Mouse (Mus musculus) embryonic facial prominence, embryonic 11.5 days (tissue): ENCODE measurements around the gene 4930402H24Rik. TPM values are rescaled to one million over a fixed set of nuclear protein-coding genes. Genes with fewer than 3 reads are reported as not detected.

Experiments used
- ATAC-seq: fragments of 200-750 bp; cut with Nextera tagmentation; replicated peaks from 2 replicates; pipeline ENCODE4 v1.8.0; 2017; ENCODE audit warnings: low read depth; ENCODE audit not compliant: insufficient number of reproducible peaks, low FRiP score, low TSS enrichment
- DNase-seq: peaks from one replicate; pipeline ENCODE4 v3.0.0-alpha.2; 2015; ENCODE audit warnings: low spot score
- H3K27ac ChIP-seq: fragments of 300-500 bp; sonication (generic); replicated peaks from 2 replicates; pipeline ENCODE4 v1.5.1; 2014; ENCODE audit warnings: mild to moderate bottlenecking, low read depth, low read length, control low read depth
- H3K27me3 ChIP-seq: fragments of 300-500 bp; sonication (generic); 2 replicates; pipeline ENCODE4 v1.6.1; 2014; ENCODE audit warnings: mild to moderate bottlenecking, low read length, moderate library complexity, mixed read lengths; ENCODE audit not compliant: control insufficient read depth, insufficient read depth
- H3K36me3 ChIP-seq: fragments of 300-500 bp; sonication (generic); replicated peaks from 2 replicates; pipeline ENCODE4 v1.6.1; 2014; ENCODE audit warnings: low read depth, mild to moderate bottlenecking, low read length, moderate library complexity, mixed read lengths; ENCODE audit not compliant: control insufficient read depth, insufficient read depth
- H3K4me1 ChIP-seq: fragments of 300-500 bp; sonication (generic); 2 replicates; pipeline ENCODE4 v1.6.1; 2014; ENCODE audit warnings: low read length, mixed read lengths; ENCODE audit not compliant: control insufficient read depth, insufficient read depth
- H3K4me2 ChIP-seq: fragments of 300-500 bp; sonication (generic); 2 replicates; pipeline ENCODE4 v1.6.1; 2014; ENCODE audit warnings: low read depth, mild to moderate bottlenecking, control low read depth, low read length, moderate library complexity
- H3K4me3 ChIP-seq: fragments of 300-500 bp; sonication (generic); 2 replicates; pipeline ENCODE4 v1.5.1; 2014; ENCODE audit warnings: low read depth, low read length, control low read depth
- H3K9ac ChIP-seq: fragments of 300-500 bp; sonication (generic); replicated peaks from 2 replicates; pipeline ENCODE4 v1.6.1; 2014; ENCODE audit warnings: mild to moderate bottlenecking, control low read depth, low read length
- H3K9me3 ChIP-seq: fragments of 300-500 bp; sonication (generic); replicated peaks from 2 replicates; pipeline ENCODE4 v1.6.1; 2016; ENCODE audit warnings: mild to moderate bottlenecking, low read length, inconsistent platforms, mixed read lengths; ENCODE audit not compliant: control insufficient read depth
- WGBS: fragments of 180-500 bp; shearing (Covaris S2); extraction: QIAGEN DNeasy Blood & Tissue Kit; methylation state at CpG from one replicate; pipeline ENCODE4 v1.1.7; 2014; 5-methylcytosine and 5-hydroxymethylcytosine counted together
- polyA plus RNA-seq: library from polyadenylated mRNA; unstranded; fragments of >200 nt; fragmentation: Nextera tagmentation; extraction: Ambion mirVana; gene quantifications from 2 replicates; pipeline ENCODE4 v1.2.1, GENCODE M21; 2014

4930402H24Rik gene
- polyA plus RNA-seq, 1 experiment from 2014 or later, result 31.3 TPM

GRCm38 (mm10) chr2:130767483-130767882 is 138.7 kb downstream of the 4930402H24Rik start:
- no peaks in the 10 kb centered on the region for H3K4me1 ChIP-seq
- H3K4me3 ChIP-seq, result no peak overlapping the region
- no peaks in the 10 kb centered on the region for H3K27me3 ChIP-seq
- peaks cover 4% of the 10 kb centered on the region for H3K36me3 ChIP-seq
- ATAC-seq, result no peak
- H3K4me2 ChIP-seq, result no peak overlapping the region
- no peak overlapping the region for H3K9ac ChIP-seq
- no peak overlapping the region for H3K27ac ChIP-seq
- WGBS, result 58% methylated on average over 2 of the region's 2 CpGs
- DNase-seq, result peak; percentile 22
- no peaks in the 10 kb centered on the region for H3K9me3 ChIP-seq

- Histone ChIP-seq H3K27me3 (no peaks in the 10 kb centered on the region), H3K36me3 (peaks cover 4% of the 10 kb centered on the region), H3K9ac (no peak overlapping the region), H3K9me3 (no peaks in the 10 kb centered on the region), H3K27ac (no peak overlapping the region), H3K4me2 (no peak overlapping the region), H3K4me1 (no peaks in the 10 kb centered on the region), H3K4me3 (no peak overlapping the region)
- 80% methylated on average over 3 of the region's 3 CpGs for WGBS
- ATAC-seq (no peak), DNase-seq (no peak)
Observed at GRCm38 (mm10) chr2:130765396-130765795, 140.8 kb downstream of the 4930402H24Rik start.

GRCm38 (mm10) chr2:130760876-130761275 is 145.3 kb downstream of the 4930402H24Rik start:
- no peaks in the 10 kb centered on the region for H3K27me3 ChIP-seq
- no peak overlapping the region for H3K4me2 ChIP-seq
- H3K36me3 ChIP-seq, result peaks cover 4% of the 10 kb centered on the region
- H3K4me1 ChIP-seq, result no peaks in the 10 kb centered on the region
- no peak for DNase-seq
- no peak overlapping the region for H3K9ac ChIP-seq
- no peaks in the 10 kb centered on the region for H3K9me3 ChIP-seq
- WGBS, result 79% methylated on average over 6 of the region's 6 CpGs
- H3K4me3 ChIP-seq, result no peak overlapping the region
- no peak overlapping the region for H3K27ac ChIP-seq
- ATAC-seq, result no peak

GRCm38 (mm10) chr2:130755061-130755607 is 151.1 kb downstream of the 4930402H24Rik start:
- Histone ChIP-seq H3K4me2 (no peak overlapping the region), H3K27me3 (no peaks in the 10 kb centered on the region), H3K4me3 (no peak overlapping the region), H3K27ac (no peak overlapping the region), H3K4me1 (no peaks in the 10 kb centered on the region), H3K9me3 (no peaks in the 10 kb centered on the region), H3K36me3 (no peaks in the 10 kb centered on the region), H3K9ac (no peak overlapping the region)
- 61% methylated on average over 7 of the region's 7 CpGs for WGBS
- DNase-seq, result no peak
- no peak for ATAC-seq

- DNase-seq, result no peak
- H3K4me1 ChIP-seq, result no peaks in the 10 kb centered on the region
- no peaks in the 10 kb centered on the region for H3K36me3 ChIP-seq
- H3K9me3 ChIP-seq, result no peaks in the 10 kb centered on the region
- no peak overlapping the region for H3K27ac ChIP-seq
- ATAC-seq, result no peak
- H3K27me3 ChIP-seq, result no peaks in the 10 kb centered on the region
- no peak overlapping the region for H3K4me3 ChIP-seq
- H3K4me2 ChIP-seq, result no peak overlapping the region
- H3K9ac ChIP-seq, result no peak overlapping the region
- 77% methylated on average over 3 of the region's 3 CpGs for WGBS
Observed at GRCm38 (mm10) chr2:130754596-130754995, 151.6 kb downstream of the 4930402H24Rik start.

GRCm38 (mm10) chr2:130750449-130750848 is 155.8 kb downstream of the 4930402H24Rik start:
- Histone ChIP-seq H3K9ac (no peak overlapping the region), H3K9me3 (no peaks in the 10 kb centered on the region), H3K27me3 (no peaks in the 10 kb centered on the region), H3K27ac (no peak overlapping the region), H3K4me2 (no peak overlapping the region), H3K36me3 (peaks cover 4% of the 10 kb centered on the region), H3K4me3 (no peak overlapping the region), H3K4me1 (no peaks in the 10 kb centered on the region)
- ATAC-seq (no peak), DNase-seq (no peak)
- 52% methylated on average over 8 of the region's 8 CpGs for WGBS

GRCm38 (mm10) chr2:130749708-130750107 is 156.5 kb downstream of the 4930402H24Rik start:
- Histone ChIP-seq H3K9me3 (no peaks in the 10 kb centered on the region), H3K36me3 (peaks cover 4% of the 10 kb centered on the region), H3K4me1 (no peaks in the 10 kb centered on the region), H3K27ac (no peak overlapping the region), H3K27me3 (no peaks in the 10 kb centered on the region), H3K9ac (no peak overlapping the region), H3K4me3 (no peak overlapping the region), H3K4me2 (no peak overlapping the region)
- WGBS, result 78% methylated on average over 3 of the region's 3 CpGs
- no peak for DNase-seq
- no peak for ATAC-seq

GRCm38 (mm10) chr2:130743576-130743975 is 162.6 kb downstream of the 4930402H24Rik start:
- Histone ChIP-seq H3K9me3 (no peaks in the 10 kb centered on the region), H3K4me1 (no peaks in the 10 kb centered on the region), H3K36me3 (peaks cover 7% of the 10 kb centered on the region), H3K27ac (no peak overlapping the region), H3K27me3 (no peaks in the 10 kb centered on the region), H3K4me3 (no peak overlapping the region), H3K4me2 (no peak overlapping the region), H3K9ac (no peak overlapping the region)
- no peak for ATAC-seq
- no peak for DNase-seq
- WGBS, result 86% methylated on average over 1 of the region's 1 CpGs
